22 mouse cellular contexts compared by ENCODE assay signal in genomic region chr12:33128121-33128520, GRCm38 (mm10). TPM values are rescaled to one million over a fixed set of nuclear protein-coding genes. Genes with fewer than 3 reads are reported as not detected.
"Had no signal": no experiment of that assay in that cellular context is flagged by ENCODE, and none has a peak within 500 bp of the region (broad histone marks: within the 10 kb centered on the region; RNA-seq: fewer than 3 reads in every experiment).

No protein-coding gene starts in this region.

- H3K9me3 ChIP-seq: kidney, embryonic 15.5 days; liver, embryonic 13.5 days; midbrain, embryonic 12.5 days; midbrain, embryonic 15.5 days had no signal

- H3K4me2 ChIP-seq: kidney, embryonic 15.5 days; liver, embryonic 13.5 days; lung, embryonic 14.5 days; midbrain, embryonic 12.5 days; midbrain, embryonic 15.5 days had no signal

- H3K4me3 ChIP-seq: kidney, embryonic 15.5 days; left cerebral cortex, adult 2 months; liver, embryonic 13.5 days; midbrain, embryonic 12.5 days; midbrain, embryonic 15.5 days; myocyte had no signal

- H3K4me1 ChIP-seq: kidney, embryonic 15.5 days had no signal

- ATAC-seq: intestine, postnatal 0 days; lung, postnatal 0 days; midbrain, embryonic 15.5 days had no signal

- DNase-seq: kidney, adult 8-10 months; kidney, postnatal 10 days; kidney, postnatal 36 days; layer of hippocampus, postnatal 36 days; liver, embryonic 13.5 days; lung, embryonic 14.5 days; right cerebral cortex, postnatal 4 days; thymus, adult 2 months; thymus, postnatal 14 days; thymus, postnatal 4 days had no signal

- H3K9ac ChIP-seq: kidney, embryonic 15.5 days; liver, embryonic 13.5 days; lung, embryonic 14.5 days; midbrain, embryonic 12.5 days; midbrain, embryonic 15.5 days had no signal

- H3K27ac ChIP-seq: kidney, embryonic 15.5 days; left cerebral cortex, adult 2 months; liver, embryonic 13.5 days; macrophage; midbrain, embryonic 12.5 days; midbrain, embryonic 15.5 days had no signal

- H3K27me3 ChIP-seq: kidney, embryonic 15.5 days; midbrain, embryonic 12.5 days; midbrain, embryonic 15.5 days had no signal

- H3K36me3 ChIP-seq: kidney, embryonic 15.5 days; liver, embryonic 13.5 days; midbrain, embryonic 12.5 days; midbrain, embryonic 15.5 days had no signal

RNA-seq across cellular contexts. Expression of gene Cdhr3, which starts 35.4 kb away (rescaled TPM):
- total RNA-seq: liver, adult 2 months; megakaryocyte, adult 5-6 weeks had no signal
- polyA plus RNA-seq: limb, embryonic 11.5 days; liver, adult 2 months; liver, embryonic 13.5 days; liver, embryonic 16.5 days; lung, embryonic 14.5 days; macrophage had no signal
